Mouse (Mus musculus): ENCODE results near the gene Olfr1475. TPM values are rescaled to one million over a fixed set of nuclear protein-coding genes. Genes with fewer than 3 reads are reported as not detected.
"Not testable (repeated sequence)": the region's sequence is repeated elsewhere in the genome, so short reads cannot be mapped to it uniquely, and the experiment has no call there.

Gene Olfr1475
- not detected for total RNA-seq (2021)
- long read RNA-seq, experiment 1: 0 reads
- long read RNA-seq, experiment 2: 0 reads

- Histone ChIP-seq H3K27ac (no peak within 1 kb of the TSS), H3K4me3 (no peak within 1 kb of the TSS)
- intact Hi-C loops (cut with DNase I): no loop called here
- no peak for TF ChIP-seq CTCF (IDR thresholded peaks at IDR 0.05)
- DNase-seq (ENCODE audit: extremely low spot score in 1 of 2, low spot score in 2 of 2): no peak
These were observed at the start of gene Olfr1475 for GRCm38 (mm10) chr19:13480096-13480495. Gene Olfr1475 (minus strand): TSS chr19:13480196.

GRCm38 (mm10) chr19:13527613-13528012, 47.6 kb upstream of the Olfr1475 start, which contains the start of gene Olfr1480:
Gene Olfr1480 (plus strand): TSS chr19:13527913.
- intact Hi-C loops (cut with DNase I): no loop called here
- no peak for DNase-seq (ENCODE audit: extremely low spot score in 1 of 2, low spot score in 2 of 2)
- H3K27ac ChIP-seq: no peak within 1 kb of the TSS
- no peak within 1 kb of the TSS for H3K4me3 ChIP-seq
- no peak for TF ChIP-seq CTCF (IDR thresholded peaks at IDR 0.05)

- DNase-seq (ENCODE audit: extremely low spot score in 1 of 2, low spot score in 2 of 2): no peak
- no peak within 1 kb of the TSS for H3K27ac ChIP-seq
- intact Hi-C loops (cut with DNase I): no loop called here
- no peak within 1 kb of the TSS for H3K4me3 ChIP-seq
- no peak for TF ChIP-seq CTCF (IDR thresholded peaks at IDR 0.05)
These were observed 20.2 kb upstream of the Olfr1475 start, which contains the start of gene Olfr1477 for GRCm38 (mm10) chr19:13500246-13500645. Gene Olfr1477 (plus strand): TSS chr19:13500546.

GRCm38 (mm10) chr19:13469265-13469664, 10.7 kb downstream of the Olfr1475 start, which contains the start of gene Olfr1474:
Gene Olfr1474 (plus strand): TSS chr19:13469565.
- DNase-seq (ENCODE audit: extremely low spot score in 1 of 2, low spot score in 2 of 2); intact Hi-C loops (cut with DNase I): not testable (repeated sequence)

GRCm38 (mm10) chr19:13455986-13456385, 24.0 kb downstream of the Olfr1475 start, which contains the start of gene Olfr1472:
Gene Olfr1472 (minus strand): TSS chr19:13456086.
- Histone ChIP-seq H3K4me3 (no peak within 1 kb of the TSS), H3K27ac (no peak within 1 kb of the TSS)
- no peak for TF ChIP-seq CTCF (IDR thresholded peaks at IDR 0.05)
- intact Hi-C loops (cut with DNase I): no loop called here
- no peak for DNase-seq (ENCODE audit: extremely low spot score in 1 of 2, low spot score in 2 of 2)

More at GRCm38 (mm10) chr19:13469265-13469664, 10.7 kb downstream of the Olfr1475 start, which contains the start of gene Olfr1474:
- not testable (repeated sequence) for H3K27ac ChIP-seq, H3K4me3 ChIP-seq

GRCm38 (mm10) chr19:13443109-13443508, 36.9 kb downstream of the Olfr1475 start, which contains the start of gene Olfr1471:
Gene Olfr1471 (plus strand): TSS chr19:13443409.
- H3K27ac ChIP-seq; intact Hi-C loops (cut with DNase I); H3K4me3 ChIP-seq; DNase-seq (ENCODE audit: extremely low spot score in 1 of 2, low spot score in 2 of 2): not testable (repeated sequence)

Other genes with a start within 250 kb of the Olfr1475 start
- not detected for gene Olfr1463, start 248.9 kb downstream of the Olfr1475 start, total RNA-seq (2021)
- gene Olfr1465, start 164.7 kb downstream of the Olfr1475 start, total RNA-seq (2021): not detected
- gene Olfr1466, start 141.3 kb downstream of the Olfr1475 start, total RNA-seq (2021): not detected
- gene Olfr1467, start 118.0 kb downstream of the Olfr1475 start, total RNA-seq (2021): not detected
- gene Olfr1469, start 72.3 kb downstream of the Olfr1475 start, total RNA-seq (2021): not detected
- not detected for gene Olfr1471, start 36.8 kb downstream of the Olfr1475 start, total RNA-seq (2021)
- gene Olfr1472, start 24.1 kb downstream of the Olfr1475 start, total RNA-seq (2021): not detected
- gene Olfr1474, start 10.6 kb downstream of the Olfr1475 start, total RNA-seq (2021): not detected
- gene Olfr1477, start 20.4 kb upstream of the Olfr1475 start, total RNA-seq (2021): not detected
- not detected for gene Olfr1480, start 47.7 kb upstream of the Olfr1475 start, total RNA-seq (2021)
- not detected for gene Olfr1484, start 103.3 kb upstream of the Olfr1475 start, total RNA-seq (2021)
- gene Olfr1487, start 137.2 kb upstream of the Olfr1475 start, total RNA-seq (2021): not detected
- not detected for gene Olfr1489, start 151.4 kb upstream of the Olfr1475 start, total RNA-seq (2021)
- not detected for gene Olfr1490, start 170.9 kb upstream of the Olfr1475 start, total RNA-seq (2021)
- not detected for gene Olfr1491, start 217.1 kb upstream of the Olfr1475 start, total RNA-seq (2021)
- gene Olfr1493-ps1, start 243.1 kb upstream of the Olfr1475 start, total RNA-seq (2021): not detected